Mouse (Mus musculus) limb, embryonic 11.5 days (tissue): ENCODE data around the gene Dmkn. TPM values are rescaled to one million over a fixed set of nuclear protein-coding genes. Genes with fewer than 3 reads are reported as not detected.

Source experiments
- ATAC-seq: fragments of 200-750 bp; cut with Nextera tagmentation; 2 replicates; pipeline ENCODE4 v1.8.0; 2017; ENCODE audit warnings: low read depth; ENCODE audit not compliant: insufficient number of reproducible peaks, low FRiP score, low TSS enrichment
- DNase-seq: peaks from one replicate; pipeline ENCODE4 v3.0.0-alpha.2; 2015; ENCODE audit warnings: low spot score
- H3K27ac ChIP-seq: fragments of 300-500 bp; sonication (generic); replicated peaks from 2 replicates; pipeline ENCODE4 v1.5.1; 2014; ENCODE audit warnings: low read depth, mild to moderate bottlenecking, low read length
- H3K27me3 ChIP-seq: fragments of 300-500 bp; sonication (generic); 2 replicates; pipeline ENCODE4 v1.6.1; 2014; ENCODE audit warnings: mild to moderate bottlenecking, low read length, mixed read lengths; ENCODE audit not compliant: control insufficient read depth, insufficient read depth
- H3K36me3 ChIP-seq: fragments of 300-500 bp; sonication (generic); 2 replicates; pipeline ENCODE4 v1.6.1; 2014; ENCODE audit warnings: mild to moderate bottlenecking, low read length, moderate library complexity, mixed read lengths; ENCODE audit not compliant: control insufficient read depth, insufficient read depth
- H3K4me1 ChIP-seq: fragments of 300-500 bp; sonication (generic); 2 replicates; pipeline ENCODE4 v1.6.1; 2014; ENCODE audit warnings: low read length, mixed read lengths; ENCODE audit not compliant: control insufficient read depth, insufficient read depth
- H3K4me2 ChIP-seq: fragments of 300-500 bp; sonication (generic); 2 replicates; pipeline ENCODE4 v1.6.1; 2014; ENCODE audit warnings: low read depth, mild to moderate bottlenecking, moderate library complexity; ENCODE audit not compliant: severe bottlenecking
- H3K4me3 ChIP-seq: fragments of 300-500 bp; sonication (generic); 2 replicates; pipeline ENCODE4 v1.5.1; 2014; ENCODE audit warnings: low read depth, low read length
- H3K9ac ChIP-seq: fragments of 300-500 bp; sonication (generic); 2 replicates; pipeline ENCODE4 v1.6.1; 2014; ENCODE audit warnings: mild to moderate bottlenecking, low read length
- H3K9me3 ChIP-seq: fragments of 300-500 bp; sonication (generic); 2 replicates; pipeline ENCODE4 v1.6.1; 2016; ENCODE audit warnings: low read length; ENCODE audit not compliant: control insufficient read depth
- WGBS: fragments of 180-500 bp; shearing (Covaris S2); extraction: QIAGEN DNeasy Blood & Tissue Kit; methylation state at CpG from one replicate; pipeline ENCODE4 v1.1.7; 2014; 5-methylcytosine and 5-hydroxymethylcytosine counted together
- polyA plus RNA-seq: library from polyadenylated mRNA; unstranded; fragments of >200 nt; fragmentation: Nextera tagmentation; extraction: Ambion mirVana; gene quantifications from 2 replicates; pipeline ENCODE4 v1.2.1, GENCODE M21; 2014

The Dmkn gene
- not detected in 2 replicates for polyA plus RNA-seq

DNA sequence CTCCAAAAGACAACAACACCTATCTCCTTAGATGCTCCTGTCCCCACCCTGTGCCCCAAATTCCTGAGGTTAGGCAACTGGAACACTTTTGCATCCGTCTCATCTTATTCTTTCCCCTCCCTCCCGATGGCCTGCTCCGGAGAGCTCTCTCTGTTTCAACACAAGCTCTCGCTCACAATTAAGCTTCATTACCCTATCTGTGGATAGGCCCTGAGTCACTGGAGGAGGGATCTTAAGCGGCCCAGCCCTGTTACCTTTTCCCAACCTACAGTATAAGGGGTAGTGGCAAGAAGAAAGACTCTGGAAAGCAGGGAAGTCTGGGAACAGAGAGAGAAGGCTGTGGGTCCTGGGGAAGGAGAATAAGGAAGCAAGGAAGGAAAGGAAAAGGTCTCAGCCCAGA, at the start of gene Dmkn:
Gene Dmkn (plus strand): TSS at position 301 of the 400 bp plus-strand sequence.
- WGBS: 50% methylated on average over 5 of the region's 5 CpGs
- ATAC-seq (no peak), DNase-seq (no peak)
- no peaks in the 10 kb centered on the region for H3K36me3 ChIP-seq
- H3K4me1 ChIP-seq: no peaks in the 10 kb centered on the region
- H3K27ac ChIP-seq: no peak within 1 kb of the TSS
- no peak within 1 kb of the TSS for H3K4me2 ChIP-seq
- no peak within 1 kb of the TSS for H3K4me3 ChIP-seq
- no peak within 1 kb of the TSS for H3K9ac ChIP-seq
- H3K9me3 ChIP-seq: no peaks in the 10 kb centered on the region
- no peaks in the 10 kb centered on the region for H3K27me3 ChIP-seq

DNA sequence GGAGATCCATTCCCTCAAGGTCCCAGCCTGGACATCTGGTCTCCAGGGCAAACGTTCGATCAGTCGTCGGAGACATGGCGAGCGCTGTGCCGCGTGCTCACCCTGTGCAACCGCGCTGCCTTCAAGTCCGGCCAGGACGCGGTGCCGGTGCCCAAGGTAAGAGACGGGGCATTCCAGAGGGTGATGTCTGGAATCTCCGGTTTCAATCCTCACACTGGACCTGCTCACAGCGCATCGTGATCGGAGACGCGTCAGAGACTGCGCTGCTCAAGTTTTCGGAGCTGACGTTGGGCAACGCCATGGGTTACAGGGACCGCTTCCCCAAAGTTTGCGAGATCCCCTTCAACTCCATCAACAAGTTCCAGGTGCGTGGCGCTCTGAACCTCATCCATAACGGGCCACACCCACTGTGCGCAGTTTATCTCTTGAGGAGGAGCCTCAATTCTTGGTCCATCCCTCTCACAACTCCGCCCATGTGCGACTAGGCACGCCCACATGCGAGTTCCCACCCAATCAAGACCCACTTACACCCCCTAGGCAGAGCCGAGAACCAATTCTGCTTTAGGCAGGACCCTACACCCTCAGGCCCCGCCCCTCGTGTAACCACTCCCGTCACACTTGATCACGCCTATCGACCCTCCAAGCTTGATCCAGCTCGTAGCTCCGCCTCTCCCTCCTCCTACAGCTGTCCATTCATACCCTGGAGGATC, 46.4 kb upstream of the Dmkn start:
- H3K4me1 ChIP-seq: no peaks in the 10 kb centered on the region
- peaks cover 14% of the 10 kb centered on the region for H3K27me3 ChIP-seq
- H3K27ac ChIP-seq: no peak overlapping the region
- H3K4me3 ChIP-seq: peak overlapping the region; percentile 21
- WGBS: 2% methylated on average over 43 of the region's 43 CpGs
- ATAC-seq (peak; percentile 84), DNase-seq (peak; percentile 82)
- H3K36me3 ChIP-seq: no peaks in the 10 kb centered on the region
- no peaks in the 10 kb centered on the region for H3K9me3 ChIP-seq
- peak overlapping the region; percentile 52 for H3K4me2 ChIP-seq
- no peak overlapping the region for H3K9ac ChIP-seq

DNA sequence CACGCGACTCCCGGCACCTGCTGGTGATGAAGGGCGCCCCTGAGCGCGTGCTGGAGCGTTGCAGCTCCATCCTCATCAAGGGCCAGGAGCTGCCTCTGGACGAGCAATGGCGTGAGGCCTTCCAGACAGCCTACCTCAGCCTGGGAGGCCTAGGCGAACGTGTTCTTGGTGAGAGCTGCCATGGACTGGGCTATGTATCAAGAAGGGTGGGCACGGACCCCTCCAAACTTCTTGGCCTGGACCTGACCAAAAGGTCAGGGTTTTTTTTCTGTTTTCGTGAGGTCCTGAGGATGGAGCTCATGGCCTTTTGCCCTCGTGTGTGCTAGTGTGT, 45.9 kb upstream of the Dmkn start:
- Histone ChIP-seq H3K36me3 (no peaks in the 10 kb centered on the region), H3K4me1 (no peaks in the 10 kb centered on the region), H3K9ac (no peak overlapping the region), H3K4me2 (peak overlapping the region; percentile 52), H3K4me3 (peak overlapping the region; percentile 21; the same call in 1 of the 2 replicates), H3K9me3 (no peaks in the 10 kb centered on the region), H3K27ac (no peak overlapping the region), H3K27me3 (peaks cover 14% of the 10 kb centered on the region)
- DNase-seq: no peak
- 11% methylated on average over 14 of the region's 14 CpGs for WGBS
- ATAC-seq: 0 out of 2 replicates have a peak, but pooled peaks have one; percentile 7

DNA sequence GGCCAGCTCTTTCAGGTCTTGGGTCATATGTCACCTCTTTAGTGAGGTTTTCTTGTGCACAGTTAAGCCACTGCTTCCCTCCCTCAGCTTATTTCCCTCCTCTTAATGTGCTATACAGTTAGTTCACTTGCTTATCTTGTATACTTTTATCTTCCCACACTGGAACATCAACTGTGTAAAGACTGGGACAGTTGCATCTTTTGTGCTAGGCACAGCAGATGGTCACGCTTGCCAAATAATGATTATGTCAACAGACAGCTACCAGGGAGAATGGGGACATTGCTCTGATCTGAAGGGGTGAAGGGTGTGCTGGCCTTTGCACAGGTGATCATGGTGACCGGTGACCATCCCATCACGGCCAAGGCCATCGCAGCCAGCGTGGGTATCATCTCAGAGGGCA, 43.9 kb upstream of the Dmkn start:
- H3K4me2 ChIP-seq: no peak overlapping the region
- H3K9ac ChIP-seq: no peak overlapping the region
- WGBS: 93% methylated on average over 5 of the region's 5 CpGs
- peaks cover 14% of the 10 kb centered on the region for H3K27me3 ChIP-seq
- DNase-seq: no peak
- H3K9me3 ChIP-seq: no peaks in the 10 kb centered on the region
- no peaks in the 10 kb centered on the region for H3K4me1 ChIP-seq
- no peak for ATAC-seq
- no peak overlapping the region for H3K4me3 ChIP-seq
- no peak overlapping the region for H3K27ac ChIP-seq
- no peaks in the 10 kb centered on the region for H3K36me3 ChIP-seq

DNA sequence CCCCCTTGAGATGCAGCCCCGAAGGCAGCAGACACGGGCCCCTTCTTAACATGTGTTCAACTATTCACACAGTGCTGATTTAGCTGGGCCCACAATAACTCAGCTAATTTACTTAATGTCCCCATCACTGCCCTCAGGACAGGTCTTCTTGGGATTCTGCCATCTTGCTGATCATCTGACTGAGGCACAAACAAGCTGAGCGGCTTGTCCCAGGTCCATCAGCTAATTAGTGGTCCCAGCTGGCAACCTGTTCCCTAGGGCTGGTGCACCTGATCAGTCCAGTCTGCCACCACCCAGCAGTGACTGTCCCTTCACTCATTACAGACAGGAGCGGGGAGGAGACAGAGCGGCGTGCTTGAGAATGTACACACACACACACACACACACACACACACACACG, 42.3 kb upstream of the Dmkn start:
- no peak overlapping the region for H3K4me3 ChIP-seq
- WGBS: 80% methylated on average over 7 of the region's 7 CpGs
- no peaks in the 10 kb centered on the region for H3K4me1 ChIP-seq
- DNase-seq (no peak), ATAC-seq (no peak)
- no peak overlapping the region for H3K4me2 ChIP-seq
- H3K27me3 ChIP-seq: peaks cover 14% of the 10 kb centered on the region
- no peaks in the 10 kb centered on the region for H3K9me3 ChIP-seq
- no peak overlapping the region for H3K27ac ChIP-seq
- no peak overlapping the region for H3K9ac ChIP-seq
- no peaks in the 10 kb centered on the region for H3K36me3 ChIP-seq

DNA sequence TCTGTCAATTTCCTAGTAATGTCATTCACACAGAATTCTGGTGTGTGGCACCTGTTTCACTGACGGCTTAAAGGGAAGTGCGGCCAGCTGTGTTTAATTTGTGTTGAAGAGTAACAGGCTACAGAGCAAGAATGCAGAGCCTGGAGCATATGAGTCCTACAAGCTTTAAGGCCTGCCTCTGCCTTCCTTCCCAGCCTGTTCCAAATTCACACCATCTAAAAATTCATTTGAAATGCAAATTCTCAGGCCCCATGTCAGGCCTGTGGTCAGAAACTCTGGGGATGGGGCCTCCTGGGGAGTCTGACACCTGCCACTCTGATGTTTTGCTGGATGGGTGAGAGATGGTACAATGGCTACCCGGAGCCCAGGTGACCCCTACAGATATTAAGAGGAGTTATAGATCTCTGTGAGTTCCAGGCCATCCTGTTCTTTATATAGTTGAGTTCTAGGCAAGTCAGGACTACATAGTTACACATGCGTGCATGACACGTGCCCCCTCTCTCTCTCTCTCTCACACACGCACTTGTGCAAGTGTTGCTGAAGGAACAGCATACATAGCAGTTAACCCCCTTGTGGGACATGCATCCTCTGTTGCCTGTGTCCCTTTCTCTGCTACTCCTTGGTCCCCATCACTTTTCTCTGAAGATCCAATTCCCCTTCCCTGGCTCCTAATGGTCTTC, 40.1 kb upstream of the Dmkn start:
- H3K4me2 ChIP-seq: no peak overlapping the region
- peak; percentile 40 for DNase-seq

DNA sequence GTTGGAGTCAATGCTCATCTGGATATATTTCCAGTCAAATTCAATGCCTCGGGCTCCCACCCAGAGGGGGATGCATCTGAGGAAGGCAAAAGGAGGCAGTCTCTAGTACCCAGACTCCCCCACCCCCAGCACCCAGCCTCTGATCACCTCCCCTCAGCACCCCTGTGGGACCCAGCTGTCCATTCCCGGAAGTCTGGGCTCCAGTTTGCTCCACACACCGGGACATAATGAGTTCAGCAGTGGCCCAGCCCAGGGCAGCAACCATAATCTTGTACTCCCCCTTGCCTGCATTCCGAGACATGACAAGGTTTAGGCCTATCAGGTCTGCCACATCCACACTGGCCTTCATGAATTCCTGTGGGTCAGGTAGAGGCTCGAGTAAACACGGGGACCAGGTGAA, 35.3 kb upstream of the Dmkn start:
- DNase-seq (no peak), ATAC-seq (no peak)
- 81% methylated on average over 6 of the region's 6 CpGs for WGBS
- Histone ChIP-seq H3K9me3 (no peaks in the 10 kb centered on the region), H3K4me3 (peak overlapping the region; percentile 51), H3K36me3 (no peaks in the 10 kb centered on the region), H3K4me1 (peaks cover 7% of the 10 kb centered on the region), H3K27ac (no peak overlapping the region), H3K27me3 (no peaks in the 10 kb centered on the region), H3K4me2 (peak overlapping the region; percentile 54), H3K9ac (peak overlapping the region; percentile 68; the same call in 1 of the 2 replicates)

More for the DNA sequence above, 40.1 kb upstream of the Dmkn start:
- 65% methylated on average over 6 of the region's 6 CpGs for WGBS
- no peak for ATAC-seq
- no peak overlapping the region for H3K4me3 ChIP-seq
- no peaks in the 10 kb centered on the region for H3K27me3 ChIP-seq
- peaks cover 3% of the 10 kb centered on the region for H3K4me1 ChIP-seq
- H3K27ac ChIP-seq: no peak overlapping the region
- no peak overlapping the region for H3K9ac ChIP-seq
- H3K36me3 ChIP-seq: no peaks in the 10 kb centered on the region
- H3K9me3 ChIP-seq: no peaks in the 10 kb centered on the region

DNA sequence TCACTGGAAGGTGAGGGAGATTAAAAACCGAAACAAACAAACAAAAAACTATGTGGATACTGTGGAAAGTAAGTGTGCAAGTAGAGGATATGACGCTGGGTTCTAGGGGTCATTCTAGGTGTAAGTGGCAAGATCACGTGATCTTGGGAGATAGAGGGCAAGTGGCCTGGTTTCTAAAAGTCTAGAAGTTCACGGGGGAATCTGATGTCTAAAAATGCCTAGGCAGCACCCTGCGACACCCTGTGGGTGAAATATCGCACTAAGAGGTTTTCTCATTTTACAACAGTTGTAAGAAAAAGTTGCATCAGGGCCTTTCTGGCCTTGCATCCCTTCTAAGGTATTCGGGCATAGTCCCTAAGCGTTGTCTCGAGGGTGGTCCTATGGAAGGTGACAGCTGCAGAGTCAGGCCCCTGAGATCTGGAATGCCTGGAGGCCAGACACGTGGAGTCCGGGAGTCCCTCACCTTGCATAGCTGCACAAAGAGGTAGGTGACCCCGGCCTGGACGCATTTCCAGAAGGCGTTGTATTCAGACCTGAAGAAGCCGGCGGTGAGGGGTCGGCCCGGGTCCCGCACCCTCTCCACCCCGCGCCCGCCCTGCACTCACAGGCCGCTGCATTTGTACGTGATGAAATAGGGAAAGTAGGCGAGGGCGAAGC, 34.7 kb upstream of the Dmkn start:
- Histone ChIP-seq H3K9me3 (no peaks in the 10 kb centered on the region), H3K4me2 (peak overlapping the region; percentile 54), H3K9ac (peak overlapping the region; percentile 68), H3K36me3 (0 out of 2 replicates have a peak, but pooled peaks cover 2% of the 10 kb centered on the region), H3K27me3 (no peaks in the 10 kb centered on the region), H3K4me3 (peak overlapping the region; percentile 51), H3K27ac (no peak overlapping the region; the same call in 1 of the 2 replicates), H3K4me1 (peaks cover 7% of the 10 kb centered on the region)
- peak; percentile 60 for ATAC-seq
- 8% methylated on average over 26 of the region's 26 CpGs for WGBS
- DNase-seq: no peak
